Mouse (Mus musculus) liver, embryonic 13.5 days (tissue): ENCODE results near the gene Osgin1. TPM values are rescaled to one million over a fixed set of nuclear protein-coding genes. Genes with fewer than 3 reads are reported as not detected.

Source experiments
- ATAC-seq: fragments of 200-750 bp; cut with Nextera tagmentation; 2 replicates; pipeline ENCODE4 v1.8.0; 2017; ENCODE audit warnings: low read depth, mild to moderate bottlenecking, moderate number of reproducible peaks, moderate library complexity
- DNase-seq: peaks from one replicate; pipeline ENCODE4 v3.0.0; 2022
- H3K27ac ChIP-seq: fragments of 300-500 bp; sonication (generic); 2 replicates; pipeline ENCODE4 v1.5.1; 2015; ENCODE audit warnings: moderate library complexity, mild to moderate bottlenecking, inconsistent platforms
- H3K27me3 ChIP-seq: fragments of 300-500 bp; sonication (generic); 2 replicates; pipeline ENCODE4 v1.6.1; 2015; ENCODE audit warnings: mild to moderate bottlenecking, inconsistent platforms
- H3K36me3 ChIP-seq: fragments of 300-500 bp; sonication (generic); 2 replicates; pipeline ENCODE4 v1.6.1; 2015; ENCODE audit warnings: mild to moderate bottlenecking, inconsistent platforms
- H3K4me1 ChIP-seq: fragments of 300-500 bp; sonication (generic); replicated peaks from 2 replicates; pipeline ENCODE4 v1.6.1; 2015; ENCODE audit warnings: inconsistent platforms
- H3K4me2 ChIP-seq: fragments of 300-500 bp; sonication (generic); 2 replicates; pipeline ENCODE4 v1.6.1; 2015; ENCODE audit warnings: inconsistent platforms, mild to moderate bottlenecking, moderate library complexity
- H3K4me3 ChIP-seq: fragments of 300-500 bp; sonication (generic); replicated peaks from 2 replicates; pipeline ENCODE4 v1.5.1; 2015; ENCODE audit warnings: mild to moderate bottlenecking, inconsistent platforms
- H3K9ac ChIP-seq: fragments of 300-500 bp; sonication (generic); 2 replicates; pipeline ENCODE4 v1.6.1; 2015; ENCODE audit warnings: mild to moderate bottlenecking, inconsistent platforms
- H3K9me3 ChIP-seq: fragments of 300-500 bp; sonication (generic); replicated peaks from 2 replicates; pipeline ENCODE4 v1.6.1; 2016; ENCODE audit warnings: inconsistent platforms
- WGBS: fragments of 180-500 bp; shearing (Covaris S2); methylation state at CpG from one replicate; pipeline ENCODE4 v1.1.7; 2015; ENCODE audit not compliant: insufficient replicate concordance; 5-methylcytosine and 5-hydroxymethylcytosine counted together
- polyA plus RNA-seq: library from polyadenylated mRNA; unstranded; fragments of >200 nt; fragmentation: Nextera tagmentation; extraction: Ambion mirVana; gene quantifications from 2 replicates; pipeline ENCODE4 v1.2.1, GENCODE M21; 2015

The Osgin1 gene
- 13.0 and 14.8 TPM in 2 replicates for polyA plus RNA-seq

GRCm38 (mm10) chr8:119433582-119434174 lies at the start of gene Osgin1:
Osgin1 (plus strand) TSS chr8:119434124.
- H3K4me2 ChIP-seq: 0 out of 2 replicates have a peak within 1 kb of the TSS, but pooled peaks have one; percentile 2
- DNase-seq (no peak), ATAC-seq (no peak)
- no peak within 1 kb of the TSS for H3K4me3 ChIP-seq
- no peak within 1 kb of the TSS for H3K9ac ChIP-seq
- H3K27ac ChIP-seq: peak within 1 kb of the TSS; percentile 65
- H3K9me3 ChIP-seq: no peaks in the 10 kb centered on the region
- no peaks in the 10 kb centered on the region for H3K27me3 ChIP-seq
- peaks cover 71% of the 10 kb centered on the region for H3K4me1 ChIP-seq
- no peaks in the 10 kb centered on the region for H3K36me3 ChIP-seq
- WGBS: 68% methylated on average over 13 of the region's 13 CpGs

GRCm38 (mm10) chr8:119384478-119384877 lies 49.4 kb upstream of the Osgin1 start:
- ATAC-seq: no peak

DNA sequence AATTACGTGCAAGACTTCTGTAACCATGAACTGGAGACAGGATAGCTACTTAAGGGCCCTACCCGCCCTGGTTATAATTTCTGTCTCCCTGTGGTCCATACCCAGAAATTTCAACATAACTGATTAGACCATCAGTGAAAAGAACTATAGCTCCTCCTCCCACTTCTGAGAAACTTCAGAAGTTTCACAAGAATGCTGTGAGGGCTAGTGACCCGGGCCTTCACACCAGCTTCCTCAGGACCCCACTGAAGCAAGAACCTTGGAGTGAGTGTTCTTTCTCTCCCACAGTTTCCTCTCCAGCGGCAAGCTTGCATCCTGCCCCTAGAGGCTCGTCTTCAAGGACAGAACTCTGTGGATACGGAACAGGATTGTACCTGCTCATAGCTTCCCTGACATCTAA lies 48.1 kb upstream of the Osgin1 start:
- Histone ChIP-seq H3K4me1 (no peaks in the 10 kb centered on the region), H3K9me3 (no peaks in the 10 kb centered on the region), H3K27me3 (peaks cover 2% of the 10 kb centered on the region; the same call in 1 of the 2 replicates), H3K27ac (no peak overlapping the region), H3K4me2 (no peak overlapping the region), H3K36me3 (no peaks in the 10 kb centered on the region), H3K4me3 (no peak overlapping the region), H3K9ac (no peak overlapping the region)
- no peak for ATAC-seq
- DNase-seq: no peak
- 50% methylated on average over 6 of the region's 6 CpGs for whole genome bisulfite sequencing

More at GRCm38 (mm10) chr8:119384478-119384877, 49.4 kb upstream of the Osgin1 start:
- H3K27me3 ChIP-seq: peaks cover 2% of the 10 kb centered on the region; the same call in 1 of the 2 replicates
- H3K27ac ChIP-seq: no peak overlapping the region
- no peaks in the 10 kb centered on the region for H3K4me1 ChIP-seq
- no peak overlapping the region for H3K9ac ChIP-seq
- DNase-seq: peak; percentile 28
- no peak overlapping the region for H3K4me3 ChIP-seq
- H3K36me3 ChIP-seq: no peaks in the 10 kb centered on the region
- no peaks in the 10 kb centered on the region for H3K9me3 ChIP-seq
- H3K4me2 ChIP-seq: no peak overlapping the region
- WGBS: 19% methylated on average over 10 of the region's 10 CpGs

GRCm38 (mm10) chr8:119386988-119387387 lies 46.9 kb upstream of the Osgin1 start:
- H3K4me3 ChIP-seq: no peak overlapping the region
- H3K27ac ChIP-seq: no peak overlapping the region
- no peaks in the 10 kb centered on the region for H3K36me3 ChIP-seq
- H3K27me3 ChIP-seq: peaks cover 2% of the 10 kb centered on the region; the same call in 1 of the 2 replicates
- no peak overlapping the region for H3K4me2 ChIP-seq
- H3K9ac ChIP-seq: no peak overlapping the region
- no peaks in the 10 kb centered on the region for H3K4me1 ChIP-seq
- no peaks in the 10 kb centered on the region for H3K9me3 ChIP-seq
- no peak for ATAC-seq
- no peak for DNase-seq
- WGBS: 53% methylated on average over 6 of the region's 6 CpGs

- ATAC-seq (peak; percentile 1; the same call in 1 of the 2 replicates), DNase-seq (no peak)
- 67% methylated on average over 9 of the region's 9 CpGs for WGBS
- no peak overlapping the region for H3K27ac ChIP-seq
- H3K4me1 ChIP-seq: peaks cover 32% of the 10 kb centered on the region
- no peaks in the 10 kb centered on the region for H3K36me3 ChIP-seq
- no peaks in the 10 kb centered on the region for H3K9me3 ChIP-seq
- peak overlapping the region; percentile 99 for H3K4me2 ChIP-seq
- no peaks in the 10 kb centered on the region for H3K27me3 ChIP-seq
- peak overlapping the region; percentile 85 for H3K9ac ChIP-seq
- peak overlapping the region; percentile 79 for H3K4me3 ChIP-seq
These were observed 39.8 kb upstream of the Osgin1 start for GRCm38 (mm10) chr8:119394097-119394496.

- Histone ChIP-seq H3K9ac (peak within 1 kb of the TSS; percentile 85), H3K4me2 (peak within 1 kb of the TSS; percentile 99), H3K4me3 (peak within 1 kb of the TSS; percentile 79), H3K36me3 (no peaks in the 10 kb centered on the region), H3K4me1 (peaks cover 32% of the 10 kb centered on the region), H3K27ac (peak within 1 kb of the TSS; percentile 71), H3K9me3 (no peaks in the 10 kb centered on the region), H3K27me3 (no peaks in the 10 kb centered on the region)
- DNase-seq (peak; percentile 81), ATAC-seq (peak; percentile 91)
- 2% methylated on average over 44 of the region's 44 CpGs for WGBS
These were observed 39.3 kb upstream of the Osgin1 start, which contains the start of gene Mlycd for GRCm38 (mm10) chr8:119394524-119395026. Mlycd (plus strand) TSS chr8:119394878.

DNA sequence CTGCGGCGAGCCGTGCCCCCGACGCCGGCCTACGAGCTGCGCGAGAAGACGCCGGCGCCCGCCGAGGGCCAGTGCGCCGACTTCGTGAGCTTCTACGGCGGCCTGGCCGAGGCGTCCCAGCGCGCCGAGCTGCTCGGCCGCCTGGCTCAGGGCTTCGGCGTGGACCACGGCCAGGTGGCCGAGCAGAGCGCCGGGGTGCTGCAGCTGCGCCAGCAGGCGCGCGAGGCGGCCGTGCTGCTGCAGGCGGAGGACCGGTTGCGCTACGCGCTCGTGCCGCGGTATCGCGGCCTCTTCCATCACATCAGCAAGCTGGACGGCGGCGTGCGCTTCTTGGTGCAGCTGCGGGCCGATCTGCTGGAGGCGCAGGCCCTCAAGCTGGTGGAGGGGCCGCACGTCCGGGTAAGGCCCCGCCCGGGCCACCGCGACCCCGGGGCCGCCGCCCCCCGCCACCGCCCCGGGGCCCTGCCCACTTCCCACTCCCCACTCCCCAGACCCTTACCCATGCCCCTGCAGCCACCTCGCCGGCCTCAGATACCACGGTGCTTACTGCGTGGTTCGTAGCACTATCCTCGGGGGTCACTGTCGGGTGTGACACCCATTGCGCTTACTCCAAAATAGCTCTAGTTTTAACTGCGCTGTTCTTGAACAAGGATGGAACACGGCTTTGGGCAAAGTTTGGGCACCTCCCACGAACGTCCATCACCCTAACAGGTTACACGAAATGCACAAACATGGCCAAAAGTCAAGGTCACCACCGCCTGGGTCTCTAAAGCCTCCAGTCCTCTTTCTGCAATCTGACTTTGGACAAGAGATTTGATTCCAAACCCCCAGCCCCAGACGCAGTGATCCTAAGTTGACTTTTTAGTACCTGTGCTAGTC lies 38.6 kb upstream of the Osgin1 start:
- peaks cover 34% of the 10 kb centered on the region for H3K4me1 ChIP-seq
- DNase-seq (peak; percentile 17), ATAC-seq (peak; percentile 36)
- H3K9ac ChIP-seq: peak overlapping the region; percentile 85
- no peaks in the 10 kb centered on the region for H3K9me3 ChIP-seq
- 8% methylated on average over 54 of the region's 83 CpGs for WGBS
- no peaks in the 10 kb centered on the region for H3K36me3 ChIP-seq
- peak overlapping the region; percentile 71 for H3K27ac ChIP-seq
- H3K4me3 ChIP-seq: peak overlapping the region; percentile 79
- peak overlapping the region; percentile 99 for H3K4me2 ChIP-seq
- H3K27me3 ChIP-seq: no peaks in the 10 kb centered on the region

- H3K4me3 ChIP-seq: no peak overlapping the region
- H3K9ac ChIP-seq: no peak overlapping the region
- 78% methylated on average over 9 of the region's 9 CpGs for WGBS
- H3K9me3 ChIP-seq: no peaks in the 10 kb centered on the region
- H3K27me3 ChIP-seq: no peaks in the 10 kb centered on the region
- no peaks in the 10 kb centered on the region; the same call in 1 of the 2 replicates for H3K36me3 ChIP-seq
- DNase-seq (no peak), ATAC-seq (no peak)
- H3K4me1 ChIP-seq: peaks cover 43% of the 10 kb centered on the region
- no peak overlapping the region for H3K4me2 ChIP-seq
- H3K27ac ChIP-seq: no peak overlapping the region
These were observed 35.4 kb upstream of the Osgin1 start for GRCm38 (mm10) chr8:119398558-119398957.

DNA sequence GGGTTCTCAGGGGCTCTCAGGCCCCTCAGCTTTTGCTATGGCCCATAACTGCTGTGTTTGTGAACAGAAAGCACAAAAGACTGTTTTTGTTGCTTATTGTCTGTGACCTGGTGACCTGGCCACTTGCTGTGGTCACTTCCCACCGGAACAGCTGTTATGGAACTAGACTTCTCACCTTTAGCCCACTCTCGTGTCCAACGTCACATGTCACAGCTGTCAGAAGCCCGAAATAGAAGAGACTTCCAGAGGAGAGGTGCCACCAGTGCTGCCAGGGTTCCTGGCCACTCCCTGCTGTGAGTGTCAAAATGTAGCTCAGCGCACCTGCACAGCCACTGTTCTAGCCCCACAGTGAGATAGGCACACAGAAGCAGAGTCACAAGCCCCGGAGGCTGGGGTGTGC lies 34.7 kb upstream of the Osgin1 start:
- 68% methylated on average over 6 of the region's 6 CpGs for WGBS
- Histone ChIP-seq H3K4me2 (no peak overlapping the region), H3K27me3 (no peaks in the 10 kb centered on the region), H3K9ac (no peak overlapping the region), H3K9me3 (no peaks in the 10 kb centered on the region), H3K4me3 (no peak overlapping the region), H3K27ac (no peak overlapping the region), H3K4me1 (peaks cover 39% of the 10 kb centered on the region), H3K36me3 (peaks cover 3% of the 10 kb centered on the region; the same call in 1 of the 2 replicates)
- ATAC-seq (no peak), DNase-seq (no peak)

- no peaks in the 10 kb centered on the region for H3K9me3 ChIP-seq
- peaks cover 34% of the 10 kb centered on the region for H3K4me1 ChIP-seq
- 66% methylated on average over 9 of the region's 9 CpGs for WGBS
- H3K27ac ChIP-seq: no peak overlapping the region
- no peak overlapping the region for H3K9ac ChIP-seq
- H3K4me2 ChIP-seq: no peak overlapping the region
- no peaks in the 10 kb centered on the region for H3K27me3 ChIP-seq
- H3K36me3 ChIP-seq: peaks cover 8% of the 10 kb centered on the region; the same call in 1 of the 2 replicates
- DNase-seq (no peak), ATAC-seq (no peak)
- H3K4me3 ChIP-seq: no peak overlapping the region
These were observed 33.7 kb upstream of the Osgin1 start for GRCm38 (mm10) chr8:119400122-119400671.

GRCm38 (mm10) chr8:119400904-119401303 lies 33.0 kb upstream of the Osgin1 start:
- ATAC-seq: peak; percentile 42; the same call in 1 of the 2 replicates
- Histone ChIP-seq H3K36me3 (peaks cover 9% of the 10 kb centered on the region; the same call in 1 of the 2 replicates), H3K27me3 (no peaks in the 10 kb centered on the region), H3K4me1 (peaks cover 27% of the 10 kb centered on the region), H3K9me3 (no peaks in the 10 kb centered on the region), H3K27ac (no peak overlapping the region), H3K4me2 (no peak overlapping the region), H3K4me3 (no peak overlapping the region), H3K9ac (no peak overlapping the region)
- 61% methylated on average over 3 of the region's 3 CpGs for WGBS
- DNase-seq: no peak
